Mouse (Mus musculus): Measurements from ENCODE around the gene Fam45a.
"Not testable (repeated sequence)": the region's sequence is repeated elsewhere in the genome, so short reads cannot be mapped to it uniquely, and the experiment has no call there.

Fam45a gene

GRCm38 (mm10) chr19:60845731-60846130 is 34.3 kb downstream of the Fam45a start:
- no peak for DNase-seq (ENCODE audit: low spot score)

GRCm38 (mm10) chr19:60860868-60861700 is 49.7 kb downstream of the Fam45a start, which contains the start of gene Sfxn4:
Sfxn4 (minus strand) TSS chr19:60861479.
- DNase-seq (ENCODE audit: low spot score) = peak; percentile 75

GRCm38 (mm10) chr19:60866169-60866568 is 54.8 kb downstream of the Fam45a start:
- DNase-seq (ENCODE audit: low spot score) = not testable (repeated sequence)

GRCm38 (mm10) chr19:60870489-60870888 is 59.1 kb downstream of the Fam45a start:
- no peak for DNase-seq (ENCODE audit: low spot score)

GRCm38 (mm10) chr19:60871366-60871765 is 60.0 kb downstream of the Fam45a start:
- no peak for DNase-seq (ENCODE audit: low spot score)

GRCm38 (mm10) chr19:60872272-60872671 is 60.9 kb downstream of the Fam45a start:
- DNase-seq (ENCODE audit: low spot score) = no peak

- no peak for DNase-seq (ENCODE audit: low spot score)
Observed at GRCm38 (mm10) chr19:60873501-60873900, 62.1 kb downstream of the Fam45a start.

- peak; percentile 93 for DNase-seq (ENCODE audit: low spot score)
Observed at GRCm38 (mm10) chr19:60874064-60874694, 62.8 kb downstream of the Fam45a start, which contains the start of gene Prdx3. Prdx3 (minus strand) TSS chr19:60874556.

- peak; percentile 33 for DNase-seq (ENCODE audit: low spot score)
Observed at GRCm38 (mm10) chr19:60883129-60883528, 71.7 kb downstream of the Fam45a start.
